Mouse (Mus musculus) spleen, postnatal 14 days (tissue): Measurements from ENCODE around the gene Rnf31.

ENCODE experiments used
- DNase-seq, 2 experiments: peaks; one replicate each; pipeline ENCODE4 v3.0.0; 2021 to 2022; ENCODE audit warnings: low spot score in 2 of 2

The Rnf31 gene

GRCm38 (mm10) chr14:55651528-55651927 is 60.0 kb downstream of the Rnf31 start:
- no peak for DNase-seq
